Mouse (Mus musculus) midbrain, postnatal 0 days (tissue): ENCODE measurements around the gene Shb. TPM values are rescaled to one million over a fixed set of nuclear protein-coding genes. Genes with fewer than 3 reads are reported as not detected.

Experiments
- ATAC-seq: fragments of 200-750 bp; cut with Nextera tagmentation; 2 replicates; pipeline ENCODE4 v1.8.0; 2017; ENCODE audit warnings: moderate number of reproducible peaks, mild to moderate bottlenecking, moderate TSS enrichment, moderate library complexity; ENCODE audit not compliant: low FRiP score
- DNase-seq: peaks from one replicate; pipeline ENCODE4 v3.0.0-alpha.2; 2015; ENCODE audit warnings: low spot score
- H3K27ac ChIP-seq: fragments of 300-500 bp; sonication (generic); 2 replicates; pipeline ENCODE4 v1.5.1; 2014; ENCODE audit warnings: low read depth, mild to moderate bottlenecking, low read length, mixed read lengths
- H3K27me3 ChIP-seq: fragments of 300-500 bp; sonication (generic); 2 replicates; pipeline ENCODE4 v1.6.1; 2014; ENCODE audit warnings: low read length, control low read depth, mixed read lengths; ENCODE audit not compliant: insufficient read depth
- H3K36me3 ChIP-seq: fragments of 300-500 bp; sonication (generic); 2 replicates; pipeline ENCODE4 v1.6.1; 2014; ENCODE audit warnings: low read length, control low read depth, mixed read lengths; ENCODE audit not compliant: insufficient read depth
- H3K4me1 ChIP-seq: fragments of 300-500 bp; sonication (generic); 2 replicates; pipeline ENCODE4 v1.6.1; 2014; ENCODE audit warnings: mild to moderate bottlenecking, control low read depth, antibody characterized with exemption, low read length, mixed read lengths; ENCODE audit not compliant: insufficient read depth
- H3K4me2 ChIP-seq: fragments of 300-500 bp; sonication (generic); 2 replicates; pipeline ENCODE4 v1.6.1; 2014; ENCODE audit warnings: low read depth, mild to moderate bottlenecking, low read length, mixed read lengths; ENCODE audit not compliant: poor library complexity, severe bottlenecking
- H3K4me3 ChIP-seq: fragments of 300-500 bp; sonication (generic); 2 replicates; pipeline ENCODE4 v1.5.1; 2014; ENCODE audit warnings: low read depth, mild to moderate bottlenecking, low read length, moderate library complexity
- H3K9ac ChIP-seq: fragments of 300-500 bp; sonication (generic); replicated peaks from 2 replicates; pipeline ENCODE4 v1.6.1; 2014; ENCODE audit warnings: mild to moderate bottlenecking, low read length, moderate library complexity, mixed read lengths; ENCODE audit not compliant: poor library complexity, severe bottlenecking
- H3K9me3 ChIP-seq: fragments of 300-500 bp; sonication (generic); 2 replicates; pipeline ENCODE4 v1.6.1; 2016; ENCODE audit warnings: low read length, control low read depth
- CTCF ChIP-seq: IDR thresholded peaks from 2 replicates; pipeline ENCODE4 v1.5.1; 2016; ENCODE audit warnings: antibody characterized with exemption, mild to moderate bottlenecking
- WGBS: fragments of 180-500 bp; shearing (Covaris S2); extraction: QIAGEN DNeasy Blood & Tissue Kit; methylation state at CpG from one replicate; pipeline ENCODE4 v1.1.7; 2014; 5-methylcytosine and 5-hydroxymethylcytosine counted together
- polyA plus RNA-seq: library from polyadenylated mRNA; unstranded; fragments of >200 nt; fragmentation: Nextera tagmentation; extraction: Ambion mirVana; gene quantifications from 2 replicates; pipeline ENCODE4 v1.2.1, GENCODE M21; 2015
- total RNA-seq: library from RNA; depleted of rRNA; stranded (reverse); fragments of >200 nt; gene quantifications from 2 replicates; pipeline ENCODE4 v1.2.3, GENCODE M21; 2014

Gene Shb
- total and polyA plus RNA-seq, 2 experiments from 2014 or later: 5.8 to 21.9 TPM

DNA sequence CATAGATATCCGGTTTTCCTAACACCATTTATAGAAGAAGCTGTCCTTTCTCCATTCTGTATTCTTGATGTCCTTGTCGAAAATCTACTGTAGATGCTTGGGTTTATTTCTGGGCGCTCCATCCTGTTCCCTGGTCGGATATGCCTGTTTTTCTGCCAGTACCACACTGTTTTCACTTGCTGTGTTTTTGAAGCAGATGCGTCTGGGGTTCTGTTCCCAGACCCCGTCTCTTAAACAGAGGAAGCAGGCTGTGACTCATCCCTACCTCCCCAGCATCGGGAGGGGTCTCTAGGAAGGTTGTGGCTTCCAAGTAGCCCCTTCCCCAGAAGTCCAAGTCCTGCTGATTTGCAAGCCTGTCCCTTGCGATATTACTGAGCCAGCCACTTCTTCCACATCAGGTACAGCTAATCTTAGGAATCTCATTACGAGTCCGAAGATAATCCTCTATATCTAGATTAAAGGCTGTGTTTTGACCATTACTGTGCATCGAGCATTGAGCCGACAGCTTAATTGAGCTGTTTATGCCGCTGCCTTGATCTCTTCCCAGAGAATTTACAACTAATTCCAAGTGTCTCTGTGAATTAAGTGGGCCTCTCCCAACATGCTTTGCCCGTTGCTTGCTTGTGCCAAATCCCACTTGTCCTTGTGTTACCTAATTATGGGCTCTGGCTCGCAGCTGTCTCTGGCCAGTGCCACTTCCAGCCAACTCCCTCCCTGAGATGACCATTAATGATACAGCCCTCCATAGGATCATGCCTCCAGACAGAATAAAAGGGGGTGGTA is 8.1 kb upstream of the Shb start:
- Histone ChIP-seq H3K4me3 (no peak overlapping the region), H3K4me2 (no peak overlapping the region), H3K4me1 (no peaks in the 10 kb centered on the region), H3K27ac (no peak overlapping the region), H3K36me3 (no peaks in the 10 kb centered on the region), H3K9ac (no peak overlapping the region), H3K27me3 (no peaks in the 10 kb centered on the region), H3K9me3 (no peaks in the 10 kb centered on the region)
- DNase-seq: peak; percentile 75
- 47% methylated on average over 15 of the region's 15 CpGs for WGBS
- no peak for TF ChIP-seq CTCF
- ATAC-seq: no peak

GRCm38 (mm10) chr4:45539187-45539586 is 6.9 kb upstream of the Shb start:
- DNase-seq (no peak), ATAC-seq (no peak)
- Histone ChIP-seq H3K27ac (no peak overlapping the region), H3K36me3 (no peaks in the 10 kb centered on the region), H3K4me1 (no peaks in the 10 kb centered on the region), H3K9ac (no peak overlapping the region), H3K4me3 (no peak overlapping the region), H3K27me3 (no peaks in the 10 kb centered on the region), H3K4me2 (no peak overlapping the region), H3K9me3 (no peaks in the 10 kb centered on the region)
- TF ChIP-seq CTCF: no peak

DNA sequence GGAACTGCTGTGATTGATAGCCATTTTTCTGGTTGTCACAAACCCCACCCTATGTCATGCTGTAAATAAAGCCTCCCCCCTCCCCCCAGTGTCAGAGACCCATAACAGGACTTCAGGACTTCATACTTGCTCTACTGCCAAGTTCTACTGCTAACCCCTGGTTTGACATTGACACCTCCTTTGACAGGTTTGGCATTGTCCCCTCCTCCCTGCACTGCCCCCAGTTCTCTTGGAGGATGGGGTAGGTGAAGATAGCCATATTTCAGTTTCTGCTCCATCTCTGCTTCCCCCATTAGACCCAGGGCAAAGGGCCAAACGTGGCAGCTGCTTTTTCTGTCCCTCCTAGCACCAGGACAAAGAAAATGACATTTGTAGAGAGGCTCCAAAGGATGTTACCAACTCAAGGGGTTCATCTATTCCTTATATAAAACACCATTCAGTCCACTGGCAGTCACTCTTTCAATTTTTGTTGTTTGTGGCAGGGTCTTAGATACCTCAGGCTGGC is 1.2 kb upstream of the Shb start:
- H3K4me3 ChIP-seq: no peak overlapping the region
- no peaks in the 10 kb centered on the region for H3K36me3 ChIP-seq
- H3K27me3 ChIP-seq: no peaks in the 10 kb centered on the region

GRCm38 (mm10) chr4:45530662-45531542 is 1.4 kb downstream of the Shb start:
- under 1% methylated on average over 54 of the region's 68 CpGs for whole genome bisulfite sequencing
- ATAC-seq (peak; percentile 88), DNase-seq (peak; percentile 94)
- Histone ChIP-seq H3K27me3 (no peaks in the 10 kb centered on the region), H3K4me2 (peak overlapping the region; percentile 89), H3K9ac (peak overlapping the region; percentile 78), H3K36me3 (no peaks in the 10 kb centered on the region), H3K9me3 (no peaks in the 10 kb centered on the region), H3K4me3 (peak overlapping the region; percentile 75), H3K27ac (peak overlapping the region; percentile 75), H3K4me1 (peaks cover 10% of the 10 kb centered on the region; the same call in 1 of the 2 replicates)
- peak; percentile 9; the same call in 1 of the 2 replicates for TF ChIP-seq CTCF

More for the DNA sequence above, 1.2 kb upstream of the Shb start:
- H3K9me3 ChIP-seq: no peaks in the 10 kb centered on the region
- no peak for ATAC-seq
- H3K9ac ChIP-seq: no peak overlapping the region
- no peak overlapping the region for H3K27ac ChIP-seq
- DNase-seq: no peak
- TF ChIP-seq CTCF: no peak
- 57% methylated on average over 1 of the region's 1 CpGs for WGBS
- no peak overlapping the region for H3K4me2 ChIP-seq
- peaks cover 3% of the 10 kb centered on the region; the same call in 1 of the 2 replicates for H3K4me1 ChIP-seq

DNA sequence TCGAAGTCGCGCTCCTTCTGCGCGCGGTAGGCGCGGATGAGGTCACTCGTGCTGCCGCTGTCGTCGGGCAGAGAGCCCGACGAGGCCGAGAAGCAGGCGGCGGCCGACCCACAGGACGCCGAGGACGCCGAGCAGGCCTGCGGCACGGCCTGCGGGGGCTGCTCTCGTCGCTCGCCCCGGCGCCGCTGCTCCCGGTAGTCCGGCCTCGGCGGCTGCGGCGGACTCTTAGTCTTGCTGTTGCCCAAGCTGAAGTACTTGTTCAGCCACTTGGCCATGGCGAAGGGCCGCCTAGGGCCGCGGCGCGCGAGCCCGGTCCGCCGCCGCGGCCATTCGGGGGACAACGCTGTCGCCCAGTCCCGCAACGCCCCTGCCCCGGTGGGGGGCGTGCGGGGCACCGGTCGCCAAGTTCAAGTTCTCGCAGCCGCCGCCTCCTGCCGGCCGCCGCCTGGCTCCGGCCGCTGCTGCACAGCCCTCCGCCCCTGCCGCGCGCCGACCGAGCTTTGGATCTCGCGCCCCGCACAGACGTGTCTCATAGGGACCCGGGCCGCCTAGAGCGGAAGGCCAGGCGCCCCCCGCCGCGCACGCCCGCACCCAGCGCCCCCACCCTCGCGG is 2.2 kb downstream of the Shb start:
- Histone ChIP-seq H3K36me3 (no peaks in the 10 kb centered on the region), H3K27ac (peak overlapping the region; percentile 75), H3K4me1 (peaks cover 10% of the 10 kb centered on the region; the same call in 1 of the 2 replicates), H3K9ac (peak overlapping the region; percentile 78), H3K27me3 (no peaks in the 10 kb centered on the region), H3K9me3 (no peaks in the 10 kb centered on the region), H3K4me3 (peak overlapping the region; percentile 75), H3K4me2 (peak overlapping the region; percentile 89)
- TF ChIP-seq CTCF: no peak
- WGBS: 1% methylated on average over 72 of the region's 89 CpGs
- DNase-seq (peak; percentile 41), ATAC-seq (peak; percentile 55; the same call in 1 of the 2 replicates)
